Mouse (Mus musculus) CH12.LX (cell line): ENCODE measurements around the gene Ttc13. TPM values are rescaled to one million over a fixed set of nuclear protein-coding genes. Genes with fewer than 3 reads are reported as not detected.

Experiments
- DNase-seq: peaks from one replicate; pipeline ENCODE4 v3.0.0-alpha.2; 2013; ENCODE audit errors: extremely low read depth
- H3K27ac ChIP-seq: 2 replicates; pipeline ENCODE4 v1.5.1; 2012; ENCODE audit warnings: low read depth, mild to moderate bottlenecking, control low read depth, moderate library complexity; ENCODE audit not compliant: insufficient read depth
- H3K27me3 ChIP-seq: replicated peaks from 2 replicates; pipeline ENCODE3; 2012; ENCODE audit warnings: inconsistent platforms
- H3K36me3 ChIP-seq, 2 experiments: replicated peaks in 1 of 2; 2 replicates each; pipeline versions ENCODE3 to v1.6.1; 2012; ENCODE audit warnings: inconsistent platforms in 1 of 2, low read length in 1 of 2, mild to moderate bottlenecking in 1 of 2, mixed read lengths in 1 of 2, moderate library complexity in 1 of 2; ENCODE audit not compliant: control insufficient read depth in 1 of 2, insufficient read depth in 1 of 2
- H3K4me1 ChIP-seq, 2 experiments: 2 replicates each; pipeline ENCODE4 v1.6.1; 2012; ENCODE audit warnings: inconsistent platforms in 1 of 2, moderate library complexity in 1 of 2; ENCODE audit not compliant: insufficient read depth in 2 of 2, control insufficient read depth in 1 of 2
- H3K4me2 ChIP-seq: 2 replicates; pipeline ENCODE4 v1.6.1; 2012; ENCODE audit warnings: low read depth, mild to moderate bottlenecking, control low read depth; ENCODE audit not compliant: poor library complexity, insufficient read depth, severe bottlenecking
- H3K4me3 ChIP-seq, 3 experiments: fragments of 150-350 bp in 1 of 3; sonication (generic) in 1 of 3; replicated peaks in 1 of 3; 2 replicates each; pipeline versions ENCODE3 to v1.5.1; 2011 to 2012; ENCODE audit warnings: low read depth in 2 of 3, low read length in 2 of 3, mild to moderate bottlenecking in 2 of 3, moderate library complexity in 2 of 3, control low read depth in 1 of 3, improper control_type of control experiment in 1 of 3, inconsistent platforms in 1 of 3, mixed read lengths in 1 of 3; ENCODE audit not compliant: poor library complexity in 1 of 3
- H3K79me2 ChIP-seq: replicated peaks from 2 replicates; pipeline ENCODE4 v1.6.1; 2012; ENCODE audit warnings: mild to moderate bottlenecking, moderate library complexity; ENCODE audit not compliant: control insufficient read depth, poor library complexity, insufficient read depth, severe bottlenecking; ENCODE audit errors: extremely low read depth
- H3K9ac ChIP-seq: 2 replicates; pipeline ENCODE4 v1.6.1; 2012; ENCODE audit warnings: low read depth, mild to moderate bottlenecking, control low read depth, moderate library complexity; ENCODE audit not compliant: insufficient read depth
- H3K9me3 ChIP-seq: replicated peaks from 2 replicates; pipeline ENCODE3; 2012; ENCODE audit warnings: low read length, inconsistent platforms, mixed read lengths
- BHLHE40 ChIP-seq: IDR thresholded peaks from 2 replicates; pipeline ENCODE4 v1.6.1; 2011; ENCODE audit warnings: mild to moderate bottlenecking, low read depth, low read length, improper control_type of control experiment
- CHD1 ChIP-seq: IDR thresholded peaks from 2 replicates; pipeline ENCODE4 v1.6.1; 2012; ENCODE audit warnings: low read depth, low read length, improper control_type of control experiment, inconsistent platforms
- CTCF ChIP-seq, 2 experiments: IDR thresholded peaks in 1 of 2; conservative IDR thresholded peaks in 1 of 2; 2 replicates each; pipeline ENCODE4 v1.5.1; 2011 to 2012; ENCODE audit warnings: low read depth in 2 of 2, low read length in 2 of 2, improper control_type of control experiment in 1 of 2, inconsistent platforms in 1 of 2, mild to moderate bottlenecking in 1 of 2, moderate library complexity in 1 of 2
- E2F4 ChIP-seq: IDR thresholded peaks from 2 replicates; pipeline ENCODE4 v1.6.1; 2011; ENCODE audit warnings: low read depth, low read length, improper control_type of control experiment; ENCODE audit not compliant: insufficient replicate concordance
- ELF1 ChIP-seq: IDR thresholded peaks from 2 replicates; pipeline ENCODE4 v1.6.1; 2014; ENCODE audit warnings: low read depth, mild to moderate bottlenecking, inconsistent platforms, low read length, improper control_type of control experiment
- HCFC1 ChIP-seq: IDR thresholded peaks from 2 replicates; pipeline ENCODE4 v1.6.1; 2012; ENCODE audit warnings: low read depth, mild to moderate bottlenecking, inconsistent platforms, low read length, improper control_type of control experiment
- IRF4 ChIP-seq: IDR thresholded peaks from 2 replicates; pipeline ENCODE4 v1.6.1; 2014; ENCODE audit warnings: low read depth, mild to moderate bottlenecking, inconsistent platforms, low read length, improper control_type of control experiment
- JUN ChIP-seq: IDR thresholded peaks from 2 replicates; pipeline ENCODE4 v1.6.1; 2011; ENCODE audit warnings: low read depth, mild to moderate bottlenecking, low read length, improper control_type of control experiment, moderate library complexity; ENCODE audit not compliant: insufficient read depth
- KAT2A ChIP-seq: IDR thresholded peaks from 2 replicates; pipeline ENCODE4 v1.6.1; 2012; ENCODE audit warnings: low read length, improper control_type of control experiment, inconsistent platforms; ENCODE audit not compliant: insufficient replicate concordance
- MXI1 ChIP-seq: IDR thresholded peaks from 2 replicates; pipeline ENCODE4 v1.6.1; 2011; ENCODE audit warnings: mild to moderate bottlenecking, low read depth, low read length, improper control_type of control experiment
- POLR2A ChIP-seq: IDR thresholded peaks from 2 replicates; pipeline ENCODE4 v1.6.1; 2011; ENCODE audit warnings: low read depth, mild to moderate bottlenecking, improper control_type of control experiment, low read length
- RAD21 ChIP-seq: IDR thresholded peaks from 2 replicates; pipeline ENCODE4 v1.6.1; 2011; ENCODE audit warnings: low read depth, mild to moderate bottlenecking, low read length, improper control_type of control experiment, moderate library complexity
- SMC3 ChIP-seq: IDR thresholded peaks from 2 replicates; pipeline ENCODE4 v1.6.1; 2011; ENCODE audit warnings: low read depth, low read length, improper control_type of control experiment
- TBP ChIP-seq: conservative IDR thresholded peaks from 2 replicates; pipeline ENCODE4 v1.6.1; 2011; ENCODE audit warnings: low read depth, low read length, improper control_type of control experiment
- TCF12 ChIP-seq: IDR thresholded peaks from 2 replicates; pipeline ENCODE4 v1.6.1; 2014; ENCODE audit warnings: low read depth, mild to moderate bottlenecking, inconsistent platforms, low read length, improper control_type of control experiment
- ZKSCAN1 ChIP-seq: IDR thresholded peaks from 2 replicates; pipeline ENCODE4 v1.6.1; 2012; ENCODE audit warnings: low read depth, inconsistent platforms, low read length, improper control_type of control experiment, borderline replicate concordance
- dilution Hi-C: fragments of 300-500 bp; cut with MboI; formaldehyde crosslinking; loops from 2 replicates; pipeline ENCODE4 v1.14.3; 2020; ENCODE audit warnings: low sequenced_read_pairs; ENCODE audit not compliant: extremely low pct_unique_long_range_greater_than_20kb, extremely low pct_ligation_motif_present
- in situ Hi-C: fragments of 300-500 bp; cut with MboI; formaldehyde crosslinking; loops from 3 replicates; pipeline ENCODE4 v1.14.3; 2019; ENCODE audit warnings: low sequenced_read_pairs, low pct_ligation_motif_present, low pct_unique_long_range_greater_than_20kb, mixed read lengths
- polyA plus RNA-seq: library from polyadenylated mRNA; unstranded; fragments of >175 nt; gene quantifications from 2 replicates; pipeline ENCODE4 v1.2.1, GENCODE M21; 2012; ENCODE audit warnings: low read depth; ENCODE audit not compliant: insufficient read length
- total RNA-seq, 2 experiments: library from RNA; depleted of rRNA; stranded (reverse); fragments of 300-350 nt in 1 of 2; fragments of >200 nt in 1 of 2; gene quantifications; 2 replicates each; pipeline ENCODE4 v1.2.3; 2012 to 2014

Ttc13 gene
- total and polyA plus RNA-seq, 3 experiments, result 30.8 to 33.6 (median 33.5) TPM

GRCm38 (mm10) chr8:124677486-124677885 is 44.3 kb downstream of the Ttc13 start:
- Histone ChIP-seq H3K9ac (no peak overlapping the region), H3K4me3 (no peak overlapping the region), H3K79me2 (no peaks in the 10 kb centered on the region), H3K9me3 (no peaks in the 10 kb centered on the region), H3K4me1 (peaks cover 0 to 6% of the 10 kb centered on the region in 2 experiments; a peak in 1 of 4 replicates), H3K4me2 (no peak overlapping the region), H3K36me3 (peaks cover 62 to 97% of the 10 kb centered on the region in 2 experiments), H3K27me3 (no peaks in the 10 kb centered on the region), H3K27ac (no peak overlapping the region)
- DNase-seq, result peak; percentile 48
- no peak for TF ChIP-seq JUN
- TF ChIP-seq POLR2A, result no peak
- peak; percentile 76 for TF ChIP-seq RAD21
- peak; percentile 76 for TF ChIP-seq SMC3
- TF ChIP-seq ZKSCAN1, result no peak
- TF ChIP-seq CTCF (conservative IDR thresholded peaks at IDR 0.05 in 1 of 2, IDR thresholded peaks at IDR 0.05 in 1 of 2; ENCODE audit: low read depth in 2 of 2, low read length in 2 of 2), result peak; percentile 73 to 83
- TF ChIP-seq ELF1, result no peak
- TF ChIP-seq CHD1, result no peak
- dilution Hi-C loops, result no loop called here
- in situ Hi-C loops, result no loop called here

- Histone ChIP-seq H3K36me3 (peaks cover 62 to 97% of the 10 kb centered on the region in 2 experiments), H3K9ac (no peak overlapping the region), H3K9me3 (no peaks in the 10 kb centered on the region), H3K4me3 (no peak overlapping the region), H3K27ac (no peak overlapping the region), H3K79me2 (no peaks in the 10 kb centered on the region), H3K27me3 (no peaks in the 10 kb centered on the region), H3K4me2 (no peak overlapping the region), H3K4me1 (peaks cover 0 to 6% of the 10 kb centered on the region in 2 experiments; a peak in 1 of 4 replicates)
- TF ChIP-seq TCF12 (no peak), POLR2A (no peak), ZKSCAN1 (no peak), E2F4 (no peak), JUN (no peak), HCFC1 (no peak), TBP (no peak), KAT2A (no peak), IRF4 (no peak), MXI1 (no peak), BHLHE40 (no peak), CTCF (conservative IDR thresholded peaks at IDR 0.05 in 1 of 2, IDR thresholded peaks at IDR 0.05 in 1 of 2; ENCODE audit: low read depth in 2 of 2, low read length in 2 of 2) (no peak)
- dilution Hi-C loops (no loop called here), in situ Hi-C loops (no loop called here)
- DNase-seq, result no peak
Measured at GRCm38 (mm10) chr8:124677078-124677477, 44.7 kb downstream of the Ttc13 start.
